Mouse (Mus musculus) intestine, postnatal 0 days (tissue): ENCODE results near the gene Hamp2. TPM values are rescaled to one million over a fixed set of nuclear protein-coding genes. Genes with fewer than 3 reads are reported as not detected.

Experiments
- ATAC-seq: fragments of 200-750 bp; cut with Nextera tagmentation; 2 replicates; pipeline ENCODE4 v1.8.0; 2017; ENCODE audit warnings: mild to moderate bottlenecking, moderate TSS enrichment, moderate library complexity
- H3K27ac ChIP-seq: fragments of 300-500 bp; sonication (generic); 2 replicates; pipeline ENCODE4 v1.5.1; 2014; ENCODE audit warnings: mild to moderate bottlenecking, low read depth, low read length, moderate library complexity
- H3K27me3 ChIP-seq: fragments of 300-500 bp; sonication (generic); replicated peaks from 2 replicates; pipeline ENCODE4 v1.6.1; 2014; ENCODE audit warnings: low read length, mixed read lengths; ENCODE audit not compliant: control insufficient read depth, insufficient read depth
- H3K36me3 ChIP-seq: fragments of 300-500 bp; sonication (generic); 2 replicates; pipeline ENCODE4 v1.6.1; 2014; ENCODE audit warnings: mild to moderate bottlenecking, moderate library complexity; ENCODE audit not compliant: control insufficient read depth, insufficient read depth
- H3K4me1 ChIP-seq: fragments of 300-500 bp; sonication (generic); replicated peaks from 2 replicates; pipeline ENCODE4 v1.6.1; 2014; ENCODE audit warnings: antibody characterized with exemption, low read length, mixed read lengths; ENCODE audit not compliant: control insufficient read depth, insufficient read depth
- H3K4me2 ChIP-seq: fragments of 300-500 bp; sonication (generic); replicated peaks from 2 replicates; pipeline ENCODE4 v1.6.1; 2014; ENCODE audit warnings: low read depth, mild to moderate bottlenecking, moderate library complexity
- H3K4me3 ChIP-seq: fragments of 300-500 bp; sonication (generic); 2 replicates; pipeline ENCODE4 v1.5.1; 2014; ENCODE audit warnings: low read depth, low read length
- H3K9ac ChIP-seq: fragments of 300-500 bp; sonication (generic); 2 replicates; pipeline ENCODE4 v1.6.1; 2014; ENCODE audit warnings: mild to moderate bottlenecking, low read depth, low read length
- H3K9me3 ChIP-seq: fragments of 300-500 bp; sonication (generic); 2 replicates; pipeline ENCODE4 v1.6.1; 2016; ENCODE audit warnings: mixed run types; ENCODE audit not compliant: control insufficient read depth
- CTCF ChIP-seq: sonication (generic); IDR thresholded peaks from 2 replicates; pipeline ENCODE4 v1.5.1; 2016; ENCODE audit warnings: low read depth, mild to moderate bottlenecking, control low read depth, antibody characterized with exemption, moderate library complexity
- WGBS: fragments of 180-500 bp; shearing (Covaris S2); extraction: QIAGEN DNeasy Blood & Tissue Kit; methylation state at CpG from one replicate; pipeline ENCODE4 v1.1.7; 2014; 5-methylcytosine and 5-hydroxymethylcytosine counted together
- polyA plus RNA-seq: library from polyadenylated mRNA; unstranded; fragments of >200 nt; fragmentation: Nextera tagmentation; extraction: Ambion mirVana; gene quantifications from 2 replicates; pipeline ENCODE4 v1.2.1, GENCODE M21; 2015

Hamp2 gene
- polyA plus RNA-seq, 1 experiment from 2014 or later: not detected

- no peak for ATAC-seq
- no peak for TF ChIP-seq CTCF
- WGBS: 24% methylated on average over 17 of the region's 17 CpGs
These were observed 15.5 kb downstream of the Hamp2 start for GRCm38 (mm10) chr7:30908992-30909431.

GRCm38 (mm10) chr7:30908277-30908991 is 16.0 kb downstream of the Hamp2 start:
- TF ChIP-seq CTCF: 0 out of 2 replicates have a peak, but pooled peaks have one; percentile 12
- Histone ChIP-seq H3K4me1 (0 out of 2 replicates have a peak, but pooled peaks cover 2% of the 10 kb centered on the region), H3K9me3 (no peaks in the 10 kb centered on the region), H3K27ac (no peak overlapping the region), H3K4me2 (peak overlapping the region; percentile 56), H3K36me3 (no peaks in the 10 kb centered on the region), H3K27me3 (no peaks in the 10 kb centered on the region), H3K4me3 (peak overlapping the region; percentile 11), H3K9ac (no peak overlapping the region; the same call in 1 of the 2 replicates)
- 3% methylated on average over 24 of the region's 26 CpGs for WGBS
- ATAC-seq: peak; percentile 54

More at GRCm38 (mm10) chr7:30908992-30909431, 15.5 kb downstream of the Hamp2 start:
- no peak overlapping the region for H3K27ac ChIP-seq
- H3K4me2 ChIP-seq: peak overlapping the region; percentile 56
- no peaks in the 10 kb centered on the region for H3K27me3 ChIP-seq
- no peaks in the 10 kb centered on the region for H3K36me3 ChIP-seq
- 0 out of 2 replicates have a peak, but pooled peaks cover 2% of the 10 kb centered on the region for H3K4me1 ChIP-seq
- H3K4me3 ChIP-seq: peak overlapping the region; percentile 11
- H3K9me3 ChIP-seq: no peaks in the 10 kb centered on the region
- H3K9ac ChIP-seq: no peak overlapping the region; the same call in 1 of the 2 replicates

GRCm38 (mm10) chr7:30904042-30904441 is 20.4 kb downstream of the Hamp2 start:
- Histone ChIP-seq H3K9ac (no peak overlapping the region), H3K36me3 (no peaks in the 10 kb centered on the region), H3K27me3 (no peaks in the 10 kb centered on the region), H3K4me2 (no peak overlapping the region), H3K27ac (no peak overlapping the region), H3K4me1 (0 out of 2 replicates have a peak, but pooled peaks cover 2% of the 10 kb centered on the region), H3K4me3 (no peak overlapping the region), H3K9me3 (no peaks in the 10 kb centered on the region)
- TF ChIP-seq CTCF: peak; percentile 64
- 36% methylated on average over 4 of the region's 4 CpGs for WGBS
- no peak for ATAC-seq

- 55% methylated on average over 3 of the region's 3 CpGs for WGBS
- Histone ChIP-seq H3K4me2 (no peak overlapping the region), H3K9me3 (no peaks in the 10 kb centered on the region), H3K36me3 (no peaks in the 10 kb centered on the region), H3K27ac (no peak overlapping the region), H3K9ac (no peak overlapping the region), H3K27me3 (no peaks in the 10 kb centered on the region), H3K4me1 (no peaks in the 10 kb centered on the region), H3K4me3 (no peak overlapping the region)
- TF ChIP-seq CTCF: no peak
- ATAC-seq: no peak
These were observed 29.3 kb downstream of the Hamp2 start for GRCm38 (mm10) chr7:30895217-30895616.

GRCm38 (mm10) chr7:30892515-30892914 is 32.0 kb downstream of the Hamp2 start:
- H3K27ac ChIP-seq: no peak overlapping the region
- TF ChIP-seq CTCF: no peak
- ATAC-seq: no peak
- H3K4me1 ChIP-seq: no peaks in the 10 kb centered on the region
- no peak overlapping the region for H3K4me2 ChIP-seq
- H3K36me3 ChIP-seq: no peaks in the 10 kb centered on the region
- H3K9me3 ChIP-seq: no peaks in the 10 kb centered on the region
- no peaks in the 10 kb centered on the region for H3K27me3 ChIP-seq
- H3K9ac ChIP-seq: no peak overlapping the region
- H3K4me3 ChIP-seq: no peak overlapping the region
- 17% methylated on average over 3 of the region's 3 CpGs for WGBS

- ATAC-seq: no peak
- no peak for TF ChIP-seq CTCF
- Histone ChIP-seq H3K27me3 (no peaks in the 10 kb centered on the region), H3K9ac (no peak overlapping the region), H3K36me3 (no peaks in the 10 kb centered on the region), H3K27ac (no peak overlapping the region), H3K4me3 (no peak overlapping the region), H3K4me1 (no peaks in the 10 kb centered on the region), H3K4me2 (no peak overlapping the region), H3K9me3 (no peaks in the 10 kb centered on the region)
- WGBS: 83% methylated on average over 9 of the region's 9 CpGs
These were observed 32.7 kb downstream of the Hamp2 start for GRCm38 (mm10) chr7:30891746-30892145.
